Mouse (Mus musculus): ENCODE measurements at regions not wholly inside any gene's neighbourhood (a gene's known extent, or its start where the extent isn't known, plus 50 kb on each side); places are given as distances from the start of the nearest gene placed in this dataset.

DNA sequence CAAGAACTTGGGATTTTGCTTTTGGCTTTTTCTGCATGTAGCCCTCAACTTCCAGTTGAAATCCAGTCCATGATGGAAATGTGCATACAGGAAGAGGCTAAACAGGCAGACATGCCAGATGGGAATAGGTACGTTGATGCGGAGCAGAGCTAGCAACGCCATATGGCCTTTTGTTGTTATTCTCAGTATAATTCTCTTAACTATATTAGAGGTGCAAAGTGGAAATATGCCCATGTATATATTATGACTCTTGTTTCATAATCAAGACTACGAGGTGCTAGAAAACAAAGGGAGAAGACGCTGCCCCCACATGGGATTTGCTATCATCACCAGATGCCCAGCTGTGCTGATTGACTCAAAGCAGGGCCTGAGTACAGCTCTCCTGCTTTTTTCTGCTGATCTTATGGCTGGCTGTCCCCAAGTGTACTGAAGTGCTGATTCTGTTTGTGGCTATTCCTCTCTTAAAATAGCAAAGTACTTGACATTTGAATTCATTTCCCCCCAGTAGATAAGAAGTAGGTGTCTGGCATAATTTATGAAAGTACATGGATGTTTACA is 159.7 kb upstream of the Tmtc4 start:
- TF ChIP-seq CTCF (conservative IDR thresholded peaks at IDR 0.05; ENCODE audit: low read length) (no peak), NANOG (IDR thresholded peaks at IDR 0.05; ENCODE audit: borderline replicate concordance, low read length) (no peak), POU5F1 (IDR thresholded peaks at IDR 0.05; ENCODE audit: borderline replicate concordance, low read length) (no peak)

All from E14TG2a.4 (cell line).